Mouse (Mus musculus): ENCODE results near the gene Ralgps1.
A peak's percentile ranks its signal among the peaks of the same experiment; 100 is the strongest.
"Not testable (repeated sequence)": the region's sequence is repeated elsewhere in the genome, so short reads cannot be mapped to it uniquely, and the experiment has no call there.

Ralgps1 gene

GRCm38 (mm10) chr2:33130526-33131483 is 240.5 kb downstream of the Ralgps1 start:
- peak; percentile 100 for DNase-seq

- no peak for DNase-seq
Observed at GRCm38 (mm10) chr2:33130141-33130525, 241.2 kb downstream of the Ralgps1 start.

- peak; percentile 39 to 54 for DNase-seq
Observed at GRCm38 (mm10) chr2:33129696-33130095, 241.6 kb downstream of the Ralgps1 start.

GRCm38 (mm10) chr2:33129005-33129404 is 242.3 kb downstream of the Ralgps1 start:
- no peak for DNase-seq

GRCm38 (mm10) chr2:33127271-33127670 is 244.0 kb downstream of the Ralgps1 start:
- no peak for DNase-seq

GRCm38 (mm10) chr2:33122856-33123255 is 248.4 kb downstream of the Ralgps1 start:
- no peak for DNase-seq

- no peak for DNase-seq
Observed at GRCm38 (mm10) chr2:33100536-33100935, 270.8 kb downstream of the Ralgps1 start.

GRCm38 (mm10) chr2:33097326-33097725 is 274.0 kb downstream of the Ralgps1 start:
- not testable (repeated sequence) for DNase-seq

- no peak for DNase-seq
Observed at GRCm38 (mm10) chr2:33095221-33095671, 276.0 kb downstream of the Ralgps1 start.

GRCm38 (mm10) chr2:33090620-33091520 is 280.4 kb downstream of the Ralgps1 start:
- no peak for DNase-seq

- not testable (repeated sequence) for DNase-seq
Observed at GRCm38 (mm10) chr2:33090033-33090400, 281.3 kb downstream of the Ralgps1 start.

- DNase-seq: no peak
Observed at GRCm38 (mm10) chr2:33089356-33090032, 281.8 kb downstream of the Ralgps1 start.

GRCm38 (mm10) chr2:33086671-33087363 is 284.5 kb downstream of the Ralgps1 start:
- no peak for DNase-seq

- no peak for DNase-seq
Observed at GRCm38 (mm10) chr2:33086016-33086596, 285.2 kb downstream of the Ralgps1 start.

GRCm38 (mm10) chr2:33084221-33084620 is 287.1 kb downstream of the Ralgps1 start:
- no peak for DNase-seq
